Mouse (Mus musculus) heart, adult 8-10 months (tissue): ENCODE measurements at regions not wholly inside any gene's neighbourhood (a gene's known extent, or its start where the extent isn't known, plus 50 kb on each side); places are given as distances from the start of the nearest gene placed in this dataset.
"Not testable (repeated sequence)": the region's sequence is repeated elsewhere in the genome, so short reads cannot be mapped to it uniquely, and the experiment has no call there.

ENCODE experiments used
- DNase-seq: peaks from one replicate; pipeline ENCODE4 v3.0.0; 2022; ENCODE audit warnings: low spot score

DNA sequence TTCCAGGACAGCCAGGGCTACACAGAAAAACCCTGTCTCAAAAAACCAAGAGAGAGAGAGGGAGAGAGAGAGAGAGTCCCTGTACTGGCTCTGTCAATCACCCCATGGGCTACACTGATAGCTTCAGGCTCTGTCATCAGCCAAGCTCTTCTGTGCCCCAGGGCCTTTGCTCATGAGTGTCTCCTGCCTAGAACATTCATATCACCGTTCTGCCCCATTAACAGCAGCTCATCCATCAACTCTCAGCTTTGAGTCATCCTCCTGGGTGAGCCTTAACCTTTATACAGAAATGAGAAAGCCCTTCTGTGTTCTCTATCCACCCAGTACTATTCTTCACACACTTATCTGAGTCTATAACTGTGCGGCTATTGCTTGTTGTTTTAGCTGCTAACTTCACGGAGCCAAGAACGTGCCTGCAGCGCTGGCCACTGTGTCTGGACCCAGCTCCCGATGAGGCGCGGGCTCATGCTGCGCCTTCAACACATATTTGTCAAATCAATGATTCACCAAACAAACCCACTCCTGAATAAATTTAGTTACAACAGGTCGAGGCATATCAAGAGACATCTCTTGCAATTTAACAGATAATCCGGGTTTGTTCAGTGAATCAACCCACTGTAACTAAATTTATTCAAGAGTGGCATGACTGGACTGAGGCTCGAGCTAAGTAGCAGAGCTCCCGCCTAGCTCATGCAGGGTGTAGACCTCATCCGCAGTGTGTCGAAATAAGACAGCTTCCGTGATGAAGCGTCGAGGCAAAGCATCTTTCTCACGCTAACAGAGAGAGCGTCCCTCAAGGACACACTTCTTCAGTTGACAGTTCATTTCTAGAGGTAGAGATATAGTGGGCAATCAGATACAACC, 152.1 kb downstream of the Katnal1 start:
- no peak for DNase-seq

DNA sequence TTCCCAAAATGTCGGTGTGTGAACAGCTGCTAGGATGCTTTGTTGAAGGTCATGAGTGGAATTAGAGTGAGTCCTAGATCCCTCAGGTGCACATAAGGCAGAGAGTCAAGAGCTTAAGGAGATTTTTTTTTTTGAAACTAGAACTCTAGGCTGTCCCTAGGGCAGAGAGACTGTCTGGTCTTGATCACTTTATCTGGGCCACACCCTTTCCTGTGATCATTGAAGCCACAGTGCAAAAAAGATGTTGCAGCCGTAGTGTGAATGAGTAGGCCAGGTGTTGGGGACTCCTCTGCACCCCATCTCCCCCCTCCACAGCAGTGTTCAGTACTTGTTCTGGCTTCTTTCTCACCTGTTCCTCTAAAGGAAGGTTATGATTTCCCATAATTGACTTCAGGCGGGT, 153.9 kb downstream of the Katnal1 start:
- DNase-seq, result no peak

DNA sequence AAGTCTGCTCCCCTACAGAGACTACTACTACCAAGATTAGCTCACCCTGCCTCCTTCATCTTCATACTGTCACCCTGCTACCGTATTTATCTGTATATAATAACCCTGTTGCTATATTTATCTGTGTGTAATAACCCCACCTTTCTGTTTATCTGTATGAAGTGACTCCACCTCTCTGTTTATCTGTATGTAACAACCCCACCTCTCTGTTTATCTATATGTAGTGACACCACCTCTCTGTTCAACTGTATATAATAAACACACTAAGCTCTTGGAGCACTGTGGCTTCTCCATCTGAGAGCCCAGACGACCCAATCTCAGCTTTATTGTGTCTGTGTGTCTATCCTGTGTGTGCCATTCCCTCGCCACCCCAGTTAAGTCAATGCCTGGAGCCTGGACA, 154.7 kb downstream of the Katnal1 start:
- no peak for DNase-seq

DNA sequence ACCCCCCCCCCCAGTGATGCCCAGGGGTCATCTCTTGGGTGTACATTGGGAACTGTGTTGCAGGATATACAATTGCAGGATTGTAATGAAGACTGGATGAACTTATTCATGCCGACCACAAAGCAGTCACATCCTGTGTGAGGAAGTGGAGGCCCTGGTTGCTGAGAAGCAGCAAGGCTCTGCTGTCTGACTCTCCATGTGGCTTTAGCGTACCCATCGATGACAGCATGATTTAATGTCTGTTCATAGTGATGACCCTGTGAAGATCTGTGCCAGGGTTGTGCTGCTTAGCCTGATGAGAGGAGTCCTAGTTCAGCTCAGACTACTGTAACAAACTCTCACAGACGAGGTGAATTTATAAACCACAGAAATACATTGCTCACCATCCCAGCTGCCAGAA, 159.7 kb downstream of the Katnal1 start:
- DNase-seq, result no peak

DNA sequence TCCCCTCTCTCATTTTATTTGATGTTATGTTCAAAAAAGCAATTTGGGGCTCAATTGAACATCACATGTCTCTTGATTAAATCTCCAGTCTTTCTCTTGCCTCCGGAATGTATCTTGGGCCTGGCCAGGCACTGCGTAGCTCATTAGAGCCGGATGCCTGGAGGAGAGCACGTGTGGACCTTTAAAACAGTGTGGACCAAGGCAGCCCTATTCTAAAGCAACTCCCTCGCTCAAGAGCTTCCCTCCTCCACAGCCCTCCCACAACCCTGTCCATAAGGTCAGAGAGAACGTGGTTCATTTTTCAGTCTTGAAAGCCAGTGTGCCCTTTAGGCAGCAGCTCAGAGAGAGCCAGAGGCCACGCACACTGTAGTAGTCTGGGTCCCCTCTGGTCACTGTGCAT, 160.8 kb downstream of the Katnal1 start:
- DNase-seq, result no peak

DNA sequence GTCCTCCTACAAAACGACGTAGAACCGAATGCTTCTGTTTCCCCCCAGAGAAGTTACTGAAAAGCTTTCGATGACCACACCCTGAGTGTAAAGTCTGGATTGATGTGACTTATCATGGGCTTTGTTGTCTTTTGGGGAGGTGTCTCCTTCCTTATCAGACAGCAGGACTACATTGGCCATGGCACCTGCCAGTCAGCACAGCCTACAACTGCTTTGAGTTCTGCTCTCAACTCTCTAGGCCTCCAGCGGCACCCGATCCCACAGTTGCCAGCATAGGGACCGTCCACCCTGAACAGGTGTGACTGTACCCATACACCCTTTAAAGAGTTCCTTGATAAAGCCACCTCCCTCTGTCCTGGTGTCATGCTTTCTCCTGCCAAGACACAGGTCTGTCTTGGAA, 163.1 kb downstream of the Katnal1 start:
- DNase-seq, result no peak

DNA sequence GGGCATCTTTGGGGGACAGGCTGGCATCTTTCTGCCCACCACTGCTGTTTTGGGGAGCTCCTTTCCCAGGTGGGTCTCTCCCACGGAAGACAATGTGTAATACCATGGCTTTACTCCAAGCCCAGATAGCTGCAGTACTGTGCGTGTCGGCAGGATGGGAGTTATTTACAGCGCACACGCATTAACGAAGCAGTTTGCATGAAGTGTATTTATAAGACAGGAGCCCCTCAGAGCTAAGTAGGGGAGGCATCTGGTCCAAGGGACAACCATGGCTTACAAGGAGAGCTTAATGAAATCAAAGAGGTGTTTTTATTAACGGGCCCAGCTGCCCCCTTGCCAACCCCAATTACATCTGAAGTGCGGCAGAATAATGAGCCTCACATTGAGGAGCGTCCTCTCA, 169.0 kb downstream of the Katnal1 start:
- DNase-seq, result no peak

DNA sequence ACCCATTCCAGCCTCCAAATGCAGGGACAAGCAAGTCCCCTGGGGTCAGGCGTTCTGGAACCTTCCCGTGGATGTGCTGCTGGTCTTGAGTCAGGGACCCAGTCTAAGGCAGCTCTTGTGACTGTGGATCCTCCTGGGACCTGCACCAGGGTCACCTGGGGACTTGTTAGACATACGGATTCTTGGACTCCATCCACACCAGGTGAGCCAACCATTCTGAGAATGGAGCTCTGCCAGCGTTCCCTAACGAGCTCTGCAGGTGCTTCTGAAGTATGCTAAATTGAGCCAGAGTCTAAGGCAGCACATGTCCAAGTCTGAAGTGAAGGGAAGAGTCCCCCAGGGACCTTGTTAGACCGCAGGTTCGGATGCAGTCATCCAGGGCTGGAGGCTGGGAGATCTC, 170.3 kb downstream of the Katnal1 start:
- DNase-seq, result no peak

DNA sequence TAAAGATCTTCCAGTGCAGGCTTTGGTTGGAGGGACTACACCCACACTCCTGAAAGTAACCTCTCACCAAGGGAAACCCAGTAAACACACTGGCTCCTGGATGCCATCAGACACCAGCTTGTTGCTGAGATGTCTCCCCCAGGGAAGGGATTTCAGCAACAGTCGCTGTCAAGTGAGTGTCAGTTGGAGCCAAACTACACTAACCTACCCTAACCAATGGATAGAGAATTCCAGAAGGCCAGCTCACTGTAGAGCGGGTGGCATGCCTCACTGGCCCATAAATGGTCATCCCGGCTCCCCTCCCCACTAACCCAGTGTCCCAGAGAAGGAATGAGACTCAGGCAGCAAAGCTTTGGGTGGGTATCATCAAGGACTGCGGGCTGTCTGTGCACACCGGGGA, 171.4 kb downstream of the Katnal1 start:
- no peak for DNase-seq

DNA sequence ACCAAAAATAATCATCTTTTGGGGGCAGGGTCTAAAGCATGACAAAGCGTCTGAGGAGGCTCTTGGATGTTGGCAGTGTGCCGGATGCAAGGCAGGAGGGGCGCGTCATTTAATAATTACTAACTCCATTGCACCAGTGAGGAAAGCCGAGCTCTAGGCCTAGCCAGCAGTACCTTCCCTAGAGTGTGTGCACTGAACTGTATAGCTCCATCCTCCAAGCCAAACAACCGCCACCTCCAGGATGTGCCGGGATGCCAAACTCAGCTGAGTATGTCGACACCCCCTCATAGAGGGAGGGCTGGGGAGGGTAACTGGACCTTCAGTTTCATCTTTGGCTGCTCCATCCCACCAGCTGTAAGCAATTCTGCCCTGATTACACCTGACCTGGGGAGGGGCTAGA, 171.9 kb downstream of the Katnal1 start:
- DNase-seq, result no peak

DNA sequence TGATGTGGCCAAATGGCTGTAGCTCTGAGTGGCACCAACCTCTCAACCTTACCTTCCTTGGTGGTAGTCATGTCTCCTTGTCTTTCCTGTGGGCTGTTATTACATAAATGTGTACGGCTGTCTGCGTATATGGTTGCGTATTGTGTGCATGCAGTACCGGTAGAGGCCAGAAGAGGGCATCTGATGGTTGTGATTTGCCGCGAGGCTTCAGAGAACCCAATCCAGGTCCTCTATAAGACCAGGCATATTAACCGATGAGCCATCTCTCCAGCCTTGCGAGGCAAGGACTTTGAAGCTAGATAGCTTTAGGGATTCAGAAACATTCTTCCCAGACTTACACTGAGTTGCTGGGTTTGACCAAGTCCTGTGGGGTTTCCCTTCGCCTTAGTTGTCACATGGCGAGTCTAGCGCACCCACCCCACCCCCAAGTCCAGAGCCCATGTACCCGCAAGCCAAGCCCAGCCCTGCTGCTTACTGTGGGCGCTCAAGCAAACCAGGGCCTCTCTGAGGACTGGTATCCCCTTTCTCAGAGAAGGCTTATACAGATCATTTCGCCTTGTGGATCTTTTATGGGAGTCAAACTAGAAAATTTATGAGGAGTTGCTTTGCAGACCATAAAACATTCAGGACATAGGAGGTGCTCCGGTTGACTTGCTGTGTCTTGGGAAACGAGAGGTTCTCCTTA, 172.7 kb downstream of the Katnal1 start:
- DNase-seq, result no peak

DNA sequence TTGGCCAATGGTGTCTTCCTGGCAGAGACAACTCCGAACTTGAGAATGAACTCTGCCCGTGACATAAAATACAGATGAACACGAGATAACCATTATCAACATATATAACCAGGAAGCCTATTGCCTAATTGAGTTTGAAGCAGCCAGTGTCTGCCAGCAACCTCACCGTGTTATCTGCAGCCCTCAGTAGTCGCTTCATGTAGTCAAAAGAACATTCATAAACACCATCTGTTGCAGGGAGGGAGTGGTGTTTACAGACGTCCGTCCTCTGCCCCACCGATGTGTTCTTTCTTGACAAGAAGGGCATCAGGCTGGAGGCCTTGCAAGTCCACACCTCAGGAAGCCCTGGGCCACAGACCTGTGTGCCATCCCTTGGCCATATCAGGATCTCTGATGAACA, 173.3 kb downstream of the Katnal1 start:
- no peak for DNase-seq

DNA sequence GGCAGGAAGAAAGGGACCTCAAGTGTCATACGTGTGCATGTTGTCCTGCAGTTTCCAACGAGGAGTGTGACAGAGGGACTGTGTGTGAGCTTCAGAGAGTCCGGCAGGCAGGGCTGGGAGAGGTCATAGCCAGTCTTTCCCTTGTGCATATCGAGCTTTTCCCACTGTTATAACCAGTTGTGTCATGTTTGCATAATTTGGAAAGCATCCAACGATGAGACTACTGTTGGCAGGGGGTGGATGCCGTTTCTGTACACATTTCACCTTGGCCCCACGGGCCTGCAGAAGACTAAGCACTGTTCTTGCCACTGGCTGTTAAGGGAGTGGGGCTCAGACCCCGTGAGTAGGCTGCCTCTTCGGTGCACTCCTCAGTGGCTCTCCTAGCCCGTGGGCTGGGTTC, 174.2 kb downstream of the Katnal1 start:
- no peak for DNase-seq

DNA sequence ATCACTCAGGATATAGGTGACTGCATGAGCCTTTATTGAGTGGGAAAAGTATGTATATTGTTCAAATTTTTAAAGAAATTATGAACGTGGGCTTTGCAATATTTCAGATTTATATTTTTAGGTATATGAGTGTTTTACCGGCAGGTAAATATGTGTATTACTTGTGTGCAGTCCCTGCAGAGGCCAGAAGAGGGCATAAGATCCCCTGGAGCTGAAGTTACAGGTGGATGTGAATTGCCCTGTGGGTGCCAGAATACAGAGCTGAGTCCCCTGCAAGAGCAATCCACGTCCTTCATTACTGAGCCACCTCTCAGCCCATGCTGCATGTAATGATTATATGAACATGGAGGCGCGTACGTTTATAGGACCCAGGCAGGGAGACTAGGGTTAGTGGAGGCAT, 174.8 kb downstream of the Katnal1 start:
- no peak for DNase-seq

DNA sequence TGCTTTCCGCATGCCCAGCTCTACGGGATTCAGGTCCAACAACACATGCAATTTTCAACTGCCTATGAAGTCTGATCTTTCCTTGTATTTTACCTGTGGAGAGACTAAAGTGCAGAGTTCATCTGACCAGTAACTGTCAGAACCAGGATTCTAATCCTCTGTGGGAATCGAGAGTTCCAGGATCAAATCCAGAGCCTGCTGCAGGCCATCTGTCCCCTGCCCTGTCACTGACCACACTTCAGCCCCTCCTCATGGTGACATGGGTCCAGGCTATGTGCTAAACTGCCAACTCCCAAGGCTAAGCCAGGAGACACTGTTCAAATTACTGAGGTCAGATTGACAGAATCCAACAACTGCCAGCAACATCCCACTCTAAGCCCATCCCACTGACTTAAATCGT, 175.7 kb downstream of the Katnal1 start:
- DNase-seq, result no peak

DNA sequence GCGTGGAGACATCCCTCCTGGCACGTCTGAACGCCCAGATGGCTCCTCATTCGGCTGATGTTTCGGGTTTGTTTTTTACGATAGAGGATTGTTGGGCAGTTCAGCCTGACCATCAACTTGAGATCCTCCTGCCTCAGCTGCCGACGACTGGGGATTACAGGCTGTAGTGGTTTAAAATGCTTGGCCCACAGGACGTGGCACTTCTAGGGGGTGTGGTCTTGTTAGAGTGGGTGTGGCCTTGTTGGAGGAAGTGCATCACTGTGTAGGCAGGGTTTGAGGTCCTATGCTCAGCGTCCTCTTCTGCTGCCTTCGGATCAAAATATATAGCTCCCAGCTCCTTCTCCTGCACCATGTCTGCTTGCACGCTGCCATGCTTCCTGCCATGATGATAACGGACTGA, 177.1 kb downstream of the Katnal1 start:
- DNase-seq, result no peak

DNA sequence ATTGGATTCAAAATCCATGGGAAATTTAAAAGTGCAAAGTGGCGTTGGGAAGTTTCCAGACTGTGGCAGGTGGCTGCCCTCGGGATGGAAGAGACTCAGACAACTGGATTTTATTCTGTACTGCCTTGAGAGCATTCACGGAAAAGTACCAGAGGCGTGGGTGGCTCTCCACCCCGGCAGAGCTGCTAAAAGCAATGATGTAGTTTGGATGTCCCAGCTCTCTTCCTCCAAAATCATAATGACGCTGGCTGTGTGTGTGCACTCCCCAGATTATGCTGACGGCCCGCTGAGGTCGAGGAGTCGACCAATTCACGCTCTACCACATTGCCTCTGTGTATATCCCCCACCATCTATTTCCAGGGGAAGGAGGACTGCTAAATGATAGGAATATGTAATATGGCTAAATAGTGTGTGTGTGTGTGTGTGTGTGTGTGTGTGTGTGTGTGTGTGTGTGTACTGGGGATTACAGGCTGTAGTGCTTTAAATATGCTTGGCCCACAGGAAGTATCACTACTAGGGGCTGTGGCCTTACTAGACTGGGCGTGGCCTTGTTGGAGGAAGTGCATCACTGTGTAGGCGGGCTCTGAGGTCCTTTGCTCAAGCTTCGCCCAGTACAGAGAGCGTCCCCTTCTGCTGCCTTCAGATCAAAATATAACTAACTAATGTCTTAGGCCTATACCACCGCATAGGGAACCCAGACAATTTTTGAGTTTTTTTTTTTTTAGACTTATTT, 179.0 kb downstream of the Katnal1 start:
- DNase-seq, result no peak

DNA sequence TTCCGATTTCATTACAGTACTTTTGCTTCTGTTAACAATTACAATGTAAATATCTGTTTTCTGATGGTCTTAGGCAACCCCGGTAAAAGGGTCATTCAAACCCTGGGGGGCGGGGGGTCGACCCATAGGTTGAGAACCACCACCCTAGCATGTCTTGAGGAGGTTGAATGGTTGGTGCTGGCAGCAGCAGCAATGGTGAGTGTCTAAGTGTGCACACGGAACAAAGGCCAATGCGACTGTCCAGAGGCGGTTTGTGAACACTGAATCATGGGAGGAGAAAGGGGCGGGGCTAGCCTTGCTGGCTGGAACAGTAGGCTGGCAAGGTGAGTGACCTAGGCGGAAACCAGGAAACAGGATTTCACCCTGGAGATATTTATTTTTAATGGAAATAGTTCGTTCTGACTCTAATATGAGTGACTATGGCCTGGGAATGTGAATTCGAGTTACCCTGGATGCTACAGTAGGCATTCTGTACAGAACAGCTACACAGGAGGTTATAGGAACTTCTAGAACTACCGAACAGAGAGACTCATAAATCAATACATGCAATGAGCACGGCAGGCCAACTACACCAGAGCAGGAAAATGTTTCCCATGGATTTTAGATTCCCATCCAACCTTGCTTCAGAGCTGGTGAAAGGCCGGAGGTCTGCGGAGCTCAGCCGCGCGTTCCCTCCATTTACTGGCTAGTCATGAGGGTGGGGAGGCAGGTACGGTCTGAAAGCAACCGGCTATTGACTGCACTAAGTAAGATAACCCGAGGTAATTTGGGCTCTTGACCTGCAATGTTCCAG, 181.0 kb downstream of the Katnal1 start:
- no peak for DNase-seq

DNA sequence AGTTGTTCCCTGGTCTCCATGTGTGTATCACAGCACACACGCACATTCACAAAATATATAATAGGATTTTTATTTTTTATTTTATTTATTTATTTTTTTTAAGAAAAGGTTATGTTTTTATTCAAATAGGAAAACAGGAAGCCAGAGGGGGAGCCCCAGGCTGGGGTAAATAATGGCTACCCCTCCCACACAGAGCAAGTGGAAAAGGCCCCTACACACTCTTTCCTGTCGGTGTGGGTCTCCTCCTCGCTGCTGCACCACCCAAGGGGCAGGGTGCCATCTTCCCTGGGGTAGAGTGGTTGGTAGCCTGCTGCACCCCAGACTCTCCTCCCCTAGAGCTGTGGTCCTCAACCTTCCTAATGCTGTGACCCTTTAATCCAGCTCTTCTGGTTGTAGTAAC, 181.6 kb downstream of the Katnal1 start:
- no peak for DNase-seq

DNA sequence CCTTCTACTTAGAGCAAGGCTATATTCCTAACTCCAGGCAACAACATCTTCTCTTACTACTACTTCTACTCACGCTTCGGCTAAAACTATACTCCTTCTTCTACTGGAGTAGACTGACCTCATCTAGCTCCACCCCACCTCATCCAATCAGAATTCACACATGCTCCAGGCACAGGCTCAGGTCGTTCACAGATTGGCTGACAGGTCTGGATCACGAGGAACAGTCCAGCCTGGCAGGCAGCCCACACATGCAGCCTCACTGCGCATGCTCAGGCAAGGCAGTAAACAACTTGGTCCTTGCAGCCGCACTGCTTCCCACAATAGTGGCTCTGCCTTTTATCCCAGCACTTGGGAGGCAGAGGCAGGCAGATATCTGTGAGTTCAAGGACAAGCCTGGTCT, 182.4 kb downstream of the Katnal1 start:
- DNase-seq, result not testable (repeated sequence)

DNA sequence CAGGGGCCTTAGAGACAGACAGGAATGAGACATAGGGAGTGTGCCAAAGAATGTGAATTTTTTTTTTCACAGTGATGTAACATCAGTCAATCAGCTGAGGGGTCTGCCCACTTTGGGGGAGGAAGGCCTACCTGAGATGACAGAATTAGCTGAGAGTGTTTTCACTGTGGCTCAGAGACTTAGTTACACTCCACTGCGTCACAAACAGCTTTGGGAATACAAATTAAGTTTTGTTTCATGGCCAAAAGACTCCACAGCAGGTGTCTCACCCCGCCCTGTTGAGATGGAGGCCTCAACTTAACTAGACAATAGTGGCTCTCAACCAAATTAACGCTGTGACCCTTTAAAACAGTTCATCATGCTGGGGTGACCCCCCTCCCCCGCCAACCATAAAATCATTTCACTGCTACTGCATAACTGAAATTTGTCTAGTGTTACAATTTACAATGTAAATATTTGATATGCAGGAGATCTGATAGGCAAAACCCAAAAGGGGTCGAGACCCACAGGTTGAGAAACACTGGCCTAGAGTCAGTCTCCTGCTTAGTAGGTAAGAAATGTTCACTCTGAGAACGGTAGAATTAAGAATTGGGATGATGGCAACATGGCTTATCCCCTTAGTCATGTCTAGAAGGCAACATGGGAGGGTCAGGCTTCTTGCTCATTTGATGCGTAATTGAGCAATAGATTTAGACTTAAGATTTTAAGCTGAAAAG, 184.3 kb downstream of the Katnal1 start:
- no peak for DNase-seq
